Mouse (Mus musculus): ENCODE results near the gene Cit. TPM values are rescaled to one million over a fixed set of nuclear protein-coding genes. Genes with fewer than 3 reads are reported as not detected.

Gene Cit
- polyA plus RNA-seq, 1 experiment from 2014 or later = 25.3 TPM

GRCm38 (mm10) chr5:115977266-115977665 is 132.2 kb downstream of the Cit start:
- no peaks in the 10 kb centered on the region for H3K4me1 ChIP-seq (ENCODE audit: control insufficient read depth, insufficient read depth, low read length)
- no peak overlapping the region for H3K9ac ChIP-seq (replicated peaks; ENCODE audit: low read length)
- ATAC-seq (replicated peaks; ENCODE audit: insufficient number of reproducible peaks, low FRiP score, low TSS enrichment, low read depth) (no peak), DNase-seq (ENCODE audit: low spot score) (peak; percentile 9)
- no peaks in the 10 kb centered on the region; the same call in 1 of the 2 replicates for H3K36me3 ChIP-seq (replicated peaks; ENCODE audit: control insufficient read depth, insufficient read depth, low read depth, low read length)
- no peaks in the 10 kb centered on the region for H3K27me3 ChIP-seq (ENCODE audit: control insufficient read depth, insufficient read depth, low read length)
- H3K4me3 ChIP-seq (ENCODE audit: low read depth, low read length) = no peak overlapping the region
- H3K9me3 ChIP-seq (replicated peaks; ENCODE audit: control insufficient read depth, low read length) = no peaks in the 10 kb centered on the region
- no peak overlapping the region for H3K27ac ChIP-seq (replicated peaks; ENCODE audit: low read depth, low read length)
- 56% methylated on average over 10 of the region's 10 CpGs for WGBS
- no peak overlapping the region for H3K4me2 ChIP-seq (ENCODE audit: low read depth, low read length)

GRCm38 (mm10) chr5:115977757-115978156 is 132.7 kb downstream of the Cit start:
- no peaks in the 10 kb centered on the region for H3K4me1 ChIP-seq (ENCODE audit: control insufficient read depth, insufficient read depth, low read length)
- no peak overlapping the region for H3K9ac ChIP-seq (replicated peaks; ENCODE audit: low read length)
- ATAC-seq (replicated peaks; ENCODE audit: insufficient number of reproducible peaks, low FRiP score, low TSS enrichment, low read depth) (no peak), DNase-seq (ENCODE audit: low spot score) (peak; percentile 10)
- no peak overlapping the region for H3K4me2 ChIP-seq (ENCODE audit: low read depth, low read length)
- no peaks in the 10 kb centered on the region; the same call in 1 of the 2 replicates for H3K36me3 ChIP-seq (replicated peaks; ENCODE audit: control insufficient read depth, insufficient read depth, low read depth, low read length)
- H3K4me3 ChIP-seq (ENCODE audit: low read depth, low read length) = no peak overlapping the region
- H3K27ac ChIP-seq (replicated peaks; ENCODE audit: low read depth, low read length) = no peak overlapping the region
- no peaks in the 10 kb centered on the region for H3K9me3 ChIP-seq (replicated peaks; ENCODE audit: control insufficient read depth, low read length)
- 64% methylated on average over 10 of the region's 10 CpGs for WGBS
- H3K27me3 ChIP-seq (ENCODE audit: control insufficient read depth, insufficient read depth, low read length) = no peaks in the 10 kb centered on the region

- no peaks in the 10 kb centered on the region for H3K9me3 ChIP-seq (replicated peaks; ENCODE audit: control insufficient read depth, low read length)
- WGBS = 68% methylated on average over 5 of the region's 5 CpGs
- no peak for DNase-seq (ENCODE audit: low spot score)
- no peak overlapping the region for H3K9ac ChIP-seq (replicated peaks; ENCODE audit: low read length)
- no peak for ATAC-seq (replicated peaks; ENCODE audit: insufficient number of reproducible peaks, low FRiP score, low TSS enrichment, low read depth)
- no peak overlapping the region for H3K27ac ChIP-seq (replicated peaks; ENCODE audit: low read depth, low read length)
- no peak overlapping the region for H3K4me3 ChIP-seq (ENCODE audit: low read depth, low read length)
- no peaks in the 10 kb centered on the region for H3K4me1 ChIP-seq (ENCODE audit: control insufficient read depth, insufficient read depth, low read length)
- no peaks in the 10 kb centered on the region; the same call in 1 of the 2 replicates for H3K36me3 ChIP-seq (replicated peaks; ENCODE audit: control insufficient read depth, insufficient read depth, low read depth, low read length)
- H3K27me3 ChIP-seq (ENCODE audit: control insufficient read depth, insufficient read depth, low read length) = no peaks in the 10 kb centered on the region
- H3K4me2 ChIP-seq (ENCODE audit: low read depth, low read length) = no peak overlapping the region
Measured at GRCm38 (mm10) chr5:115978255-115978654, 133.2 kb downstream of the Cit start.

GRCm38 (mm10) chr5:115979134-115979696 is 134.1 kb downstream of the Cit start:
- 62% methylated on average over 16 of the region's 16 CpGs for WGBS
- peak; percentile 37 for DNase-seq (ENCODE audit: low spot score)
- H3K27ac ChIP-seq (replicated peaks; ENCODE audit: low read depth, low read length) = no peak overlapping the region

GRCm38 (mm10) chr5:115980537-115980936 is 135.5 kb downstream of the Cit start:
- DNase-seq (ENCODE audit: low spot score) = no peak
- H3K36me3 ChIP-seq (replicated peaks; ENCODE audit: control insufficient read depth, insufficient read depth, low read depth, low read length) = no peaks in the 10 kb centered on the region; the same call in 1 of the 2 replicates
- H3K9me3 ChIP-seq (replicated peaks; ENCODE audit: control insufficient read depth, low read length) = no peaks in the 10 kb centered on the region
- H3K4me1 ChIP-seq (ENCODE audit: control insufficient read depth, insufficient read depth, low read length) = no peaks in the 10 kb centered on the region
- H3K27me3 ChIP-seq (ENCODE audit: control insufficient read depth, insufficient read depth, low read length) = no peaks in the 10 kb centered on the region
- H3K4me3 ChIP-seq (ENCODE audit: low read depth, low read length) = no peak overlapping the region
- H3K9ac ChIP-seq (replicated peaks; ENCODE audit: low read length) = no peak overlapping the region
- H3K27ac ChIP-seq (replicated peaks; ENCODE audit: low read depth, low read length) = no peak overlapping the region
- H3K4me2 ChIP-seq (ENCODE audit: low read depth, low read length) = no peak overlapping the region
- 88% methylated on average over 9 of the region's 9 CpGs for WGBS
- ATAC-seq (replicated peaks; ENCODE audit: insufficient number of reproducible peaks, low FRiP score, low TSS enrichment, low read depth) = no peak

More at GRCm38 (mm10) chr5:115979134-115979696, 134.1 kb downstream of the Cit start:
- no peaks in the 10 kb centered on the region for H3K4me1 ChIP-seq (ENCODE audit: control insufficient read depth, insufficient read depth, low read length)
- no peaks in the 10 kb centered on the region for H3K27me3 ChIP-seq (ENCODE audit: control insufficient read depth, insufficient read depth, low read length)
- no peaks in the 10 kb centered on the region for H3K9me3 ChIP-seq (replicated peaks; ENCODE audit: control insufficient read depth, low read length)
- H3K36me3 ChIP-seq (replicated peaks; ENCODE audit: control insufficient read depth, insufficient read depth, low read depth, low read length) = no peaks in the 10 kb centered on the region; the same call in 1 of the 2 replicates
- no peak overlapping the region for H3K9ac ChIP-seq (replicated peaks; ENCODE audit: low read length)
- no peak overlapping the region for H3K4me2 ChIP-seq (ENCODE audit: low read depth, low read length)
- ATAC-seq (replicated peaks; ENCODE audit: insufficient number of reproducible peaks, low FRiP score, low TSS enrichment, low read depth) = no peak
- no peak overlapping the region for H3K4me3 ChIP-seq (ENCODE audit: low read depth, low read length)

GRCm38 (mm10) chr5:115982671-115983373 is 137.7 kb downstream of the Cit start:
- no peak overlapping the region for H3K27ac ChIP-seq (replicated peaks; ENCODE audit: low read depth, low read length)
- H3K4me3 ChIP-seq (ENCODE audit: low read depth, low read length) = no peak overlapping the region
- 84% methylated on average over 7 of the region's 7 CpGs for WGBS
- DNase-seq (ENCODE audit: low spot score) = no peak
- no peaks in the 10 kb centered on the region for H3K4me1 ChIP-seq (ENCODE audit: control insufficient read depth, insufficient read depth, low read length)
- no peak overlapping the region for H3K9ac ChIP-seq (replicated peaks; ENCODE audit: low read length)
- no peak for ATAC-seq (replicated peaks; ENCODE audit: insufficient number of reproducible peaks, low FRiP score, low TSS enrichment, low read depth)
- no peaks in the 10 kb centered on the region for H3K27me3 ChIP-seq (ENCODE audit: control insufficient read depth, insufficient read depth, low read length)
- H3K36me3 ChIP-seq (replicated peaks; ENCODE audit: control insufficient read depth, insufficient read depth, low read depth, low read length) = no peaks in the 10 kb centered on the region; the same call in 1 of the 2 replicates
- no peak overlapping the region for H3K4me2 ChIP-seq (ENCODE audit: low read depth, low read length)
- no peaks in the 10 kb centered on the region for H3K9me3 ChIP-seq (replicated peaks; ENCODE audit: control insufficient read depth, low read length)

GRCm38 (mm10) chr5:115984392-115984791 is 139.3 kb downstream of the Cit start:
- H3K36me3 ChIP-seq (replicated peaks; ENCODE audit: control insufficient read depth, insufficient read depth, low read depth, low read length) = no peaks in the 10 kb centered on the region; the same call in none of the 2 replicates
- no peak overlapping the region for H3K4me3 ChIP-seq (ENCODE audit: low read depth, low read length)
- ATAC-seq (replicated peaks; ENCODE audit: insufficient number of reproducible peaks, low FRiP score, low TSS enrichment, low read depth) (no peak), DNase-seq (ENCODE audit: low spot score) (no peak)
- H3K9ac ChIP-seq (replicated peaks; ENCODE audit: low read length) = no peak overlapping the region
- no peaks in the 10 kb centered on the region for H3K4me1 ChIP-seq (ENCODE audit: control insufficient read depth, insufficient read depth, low read length)
- H3K27me3 ChIP-seq (ENCODE audit: control insufficient read depth, insufficient read depth, low read length) = no peaks in the 10 kb centered on the region
- no peak overlapping the region for H3K4me2 ChIP-seq (ENCODE audit: low read depth, low read length)
- no peaks in the 10 kb centered on the region for H3K9me3 ChIP-seq (replicated peaks; ENCODE audit: control insufficient read depth, low read length)
- no peak overlapping the region for H3K27ac ChIP-seq (replicated peaks; ENCODE audit: low read depth, low read length)
- 90% methylated on average over 6 of the region's 6 CpGs for WGBS

- WGBS = 92% methylated on average over 11 of the region's 11 CpGs
- no peak overlapping the region for H3K4me2 ChIP-seq (ENCODE audit: low read depth, low read length)
- DNase-seq (ENCODE audit: low spot score) = no peak
- H3K36me3 ChIP-seq (replicated peaks; ENCODE audit: control insufficient read depth, insufficient read depth, low read depth, low read length) = peaks cover under 1% of the 10 kb centered on the region
- H3K9me3 ChIP-seq (replicated peaks; ENCODE audit: control insufficient read depth, low read length) = no peaks in the 10 kb centered on the region
- no peak for ATAC-seq (replicated peaks; ENCODE audit: insufficient number of reproducible peaks, low FRiP score, low TSS enrichment, low read depth)
- H3K27me3 ChIP-seq (ENCODE audit: control insufficient read depth, insufficient read depth, low read length) = no peaks in the 10 kb centered on the region
- H3K9ac ChIP-seq (replicated peaks; ENCODE audit: low read length) = no peak overlapping the region
- no peaks in the 10 kb centered on the region for H3K4me1 ChIP-seq (ENCODE audit: control insufficient read depth, insufficient read depth, low read length)
- H3K27ac ChIP-seq (replicated peaks; ENCODE audit: low read depth, low read length) = no peak overlapping the region
- no peak overlapping the region for H3K4me3 ChIP-seq (ENCODE audit: low read depth, low read length)
Measured at GRCm38 (mm10) chr5:115985101-115985500, 140.0 kb downstream of the Cit start.
